Mouse (Mus musculus) neural tube, embryonic 14.5 days (tissue): ENCODE measurements around the gene Npepps. TPM values are rescaled to one million over a fixed set of nuclear protein-coding genes. Genes with fewer than 3 reads are reported as not detected.

ENCODE experiments used
- ATAC-seq: fragments of 200-750 bp; cut with Nextera tagmentation; 2 replicates; pipeline ENCODE4 v1.8.0; 2017; ENCODE audit warnings: low read depth, mild to moderate bottlenecking, moderate TSS enrichment, moderate library complexity
- H3K27ac ChIP-seq: fragments of 300-500 bp; sonication (generic); 2 replicates; pipeline ENCODE4 v1.5.1; 2014; ENCODE audit warnings: low read depth, mild to moderate bottlenecking, control low read depth, low read length, moderate library complexity, mixed read lengths
- H3K27me3 ChIP-seq: fragments of 300-500 bp; sonication (generic); 2 replicates; pipeline ENCODE4 v1.6.1; 2014; ENCODE audit warnings: low read length; ENCODE audit not compliant: control insufficient read depth, insufficient read depth
- H3K36me3 ChIP-seq: fragments of 300-500 bp; sonication (generic); 2 replicates; pipeline ENCODE4 v1.6.1; 2014; ENCODE audit warnings: low read length, mixed read lengths; ENCODE audit not compliant: control insufficient read depth, insufficient read depth
- H3K4me1 ChIP-seq: fragments of 300-500 bp; sonication (generic); 2 replicates; pipeline ENCODE4 v1.6.1; 2014; ENCODE audit warnings: low read length; ENCODE audit not compliant: control insufficient read depth, insufficient read depth
- H3K4me2 ChIP-seq: fragments of 300-500 bp; sonication (generic); 2 replicates; pipeline ENCODE4 v1.6.1; 2014; ENCODE audit warnings: mild to moderate bottlenecking, low read depth, low read length, control low read depth
- H3K4me3 ChIP-seq: fragments of 300-500 bp; sonication (generic); 2 replicates; pipeline ENCODE4 v1.5.1; 2014; ENCODE audit warnings: low read depth, low read length, control low read depth, mixed read lengths
- H3K9ac ChIP-seq: fragments of 300-500 bp; sonication (generic); replicated peaks from 2 replicates; pipeline ENCODE4 v1.6.1; 2014; ENCODE audit warnings: low read depth, mild to moderate bottlenecking, control low read depth, low read length, mixed read lengths
- H3K9me3 ChIP-seq: fragments of 300-500 bp; sonication (generic); 2 replicates; pipeline ENCODE4 v1.6.1; 2016; ENCODE audit warnings: low read length; ENCODE audit not compliant: control insufficient read depth
- WGBS: fragments of 180-500 bp; shearing (Covaris S2); extraction: QIAGEN DNeasy Blood & Tissue Kit; methylation state at CpG from one replicate; pipeline ENCODE4 v1.1.7; 2014; 5-methylcytosine and 5-hydroxymethylcytosine counted together
- polyA plus RNA-seq: library from polyadenylated mRNA; unstranded; fragments of >200 nt; fragmentation: Nextera tagmentation; extraction: Ambion mirVana; gene quantifications from 2 replicates; pipeline ENCODE4 v1.2.1, GENCODE M21; 2014

The Npepps gene
- polyA plus RNA-seq, 1 experiment from 2014 or later = 137 TPM

- no peaks in the 10 kb centered on the region for H3K27me3 ChIP-seq
- no peaks in the 10 kb centered on the region for H3K36me3 ChIP-seq
- no peaks in the 10 kb centered on the region for H3K4me1 ChIP-seq
- 88% methylated on average over 16 of the region's 16 CpGs for WGBS
- H3K4me2 ChIP-seq = no peak overlapping the region
- no peak overlapping the region for H3K9ac ChIP-seq
- no peak overlapping the region for H3K27ac ChIP-seq
- no peak for ATAC-seq
- H3K4me3 ChIP-seq = no peak overlapping the region
- no peaks in the 10 kb centered on the region for H3K9me3 ChIP-seq
These were observed 21.0 kb upstream of the Npepps start for GRCm38 (mm10) chr11:97301406-97301805.

- no peak overlapping the region for H3K4me2 ChIP-seq
- H3K27me3 ChIP-seq = no peaks in the 10 kb centered on the region
- H3K9me3 ChIP-seq = no peaks in the 10 kb centered on the region
- H3K36me3 ChIP-seq = no peaks in the 10 kb centered on the region
- H3K4me3 ChIP-seq = no peak overlapping the region
- no peaks in the 10 kb centered on the region for H3K4me1 ChIP-seq
- whole genome bisulfite sequencing = 92% methylated on average over 2 of the region's 2 CpGs
- no peak overlapping the region for H3K27ac ChIP-seq
- ATAC-seq = no peak
- no peak overlapping the region for H3K9ac ChIP-seq
These were observed 19.5 kb upstream of the Npepps start for GRCm38 (mm10) chr11:97299939-97300338.

GRCm38 (mm10) chr11:97296542-97296941, 16.1 kb upstream of the Npepps start:
- ATAC-seq = no peak

GRCm38 (mm10) chr11:97292731-97293130, 12.3 kb upstream of the Npepps start:
- no peaks in the 10 kb centered on the region for H3K9me3 ChIP-seq
- H3K27ac ChIP-seq = no peak overlapping the region
- no peaks in the 10 kb centered on the region for H3K36me3 ChIP-seq
- ATAC-seq = no peak
- H3K4me1 ChIP-seq = no peaks in the 10 kb centered on the region
- no peaks in the 10 kb centered on the region for H3K27me3 ChIP-seq
- H3K4me2 ChIP-seq = no peak overlapping the region
- 100% methylated on average over 1 of the region's 1 CpGs for WGBS
- no peak overlapping the region for H3K9ac ChIP-seq
- no peak overlapping the region for H3K4me3 ChIP-seq

More at GRCm38 (mm10) chr11:97296542-97296941, 16.1 kb upstream of the Npepps start:
- no peaks in the 10 kb centered on the region for H3K4me1 ChIP-seq
- 93% methylated on average over 3 of the region's 4 CpGs for WGBS
- H3K9me3 ChIP-seq = no peaks in the 10 kb centered on the region
- no peak overlapping the region for H3K4me2 ChIP-seq
- no peaks in the 10 kb centered on the region for H3K36me3 ChIP-seq
- H3K4me3 ChIP-seq = no peak overlapping the region
- H3K9ac ChIP-seq = no peak overlapping the region
- no peaks in the 10 kb centered on the region for H3K27me3 ChIP-seq
- H3K27ac ChIP-seq = no peak overlapping the region

GRCm38 (mm10) chr11:97289276-97290230, 9.1 kb upstream of the Npepps start:
- Histone ChIP-seq H3K4me3 (no peak overlapping the region), H3K27ac (no peak overlapping the region), H3K9ac (no peak overlapping the region), H3K9me3 (no peaks in the 10 kb centered on the region), H3K36me3 (no peaks in the 10 kb centered on the region), H3K27me3 (no peaks in the 10 kb centered on the region), H3K4me2 (no peak overlapping the region), H3K4me1 (no peaks in the 10 kb centered on the region)
- ATAC-seq = no peak
- 56% methylated on average over 12 of the region's 12 CpGs for WGBS

- H3K9me3 ChIP-seq = no peaks in the 10 kb centered on the region
- no peak for ATAC-seq
These were observed 7.2 kb upstream of the Npepps start for GRCm38 (mm10) chr11:97287643-97288042.

GRCm38 (mm10) chr11:97286973-97287372, 6.5 kb upstream of the Npepps start:
- Histone ChIP-seq H3K27me3 (no peaks in the 10 kb centered on the region), H3K4me1 (no peaks in the 10 kb centered on the region)

More at GRCm38 (mm10) chr11:97287643-97288042, 7.2 kb upstream of the Npepps start:
- Histone ChIP-seq H3K4me1 (no peaks in the 10 kb centered on the region), H3K36me3 (no peaks in the 10 kb centered on the region), H3K27me3 (no peaks in the 10 kb centered on the region), H3K9ac (no peak overlapping the region), H3K4me2 (no peak overlapping the region), H3K27ac (no peak overlapping the region), H3K4me3 (no peak overlapping the region)

GRCm38 (mm10) chr11:97285852-97286775, 5.7 kb upstream of the Npepps start:
- H3K4me3 ChIP-seq = no peak overlapping the region
- no peak overlapping the region for H3K9ac ChIP-seq
- no peaks in the 10 kb centered on the region for H3K9me3 ChIP-seq
- H3K27ac ChIP-seq = no peak overlapping the region; the same call in 1 of the 2 replicates
- no peaks in the 10 kb centered on the region for H3K36me3 ChIP-seq
- no peak overlapping the region for H3K4me2 ChIP-seq
- WGBS = 85% methylated on average over 9 of the region's 9 CpGs
- H3K4me1 ChIP-seq = no peaks in the 10 kb centered on the region
- H3K27me3 ChIP-seq = no peaks in the 10 kb centered on the region
- no peak for ATAC-seq

More at GRCm38 (mm10) chr11:97286973-97287372, 6.5 kb upstream of the Npepps start:
- Histone ChIP-seq H3K9me3 (no peaks in the 10 kb centered on the region), H3K27ac (no peak overlapping the region), H3K36me3 (no peaks in the 10 kb centered on the region), H3K9ac (no peak overlapping the region), H3K4me2 (no peak overlapping the region), H3K4me3 (no peak overlapping the region)
- 50% methylated on average over 6 of the region's 6 CpGs for WGBS
- no peak for ATAC-seq
